Mouse (Mus musculus): ENCODE measurements at regions not wholly inside any gene's neighbourhood (a gene's known extent, or its start where the extent isn't known, plus 50 kb on each side); places are given as distances from the start of the nearest gene placed in this dataset.
A peak's percentile ranks its signal among the peaks of the same experiment; 100 is the strongest.

GRCm38 (mm10) chr4:33586615-33587451, 276.7 kb downstream of the Rngtt start:
- H3K4me1 ChIP-seq (ENCODE audit: control insufficient read depth, insufficient read depth, low read length), result peaks cover 4% of the 10 kb centered on the region; the same call in 1 of the 2 replicates
- H3K4me2 ChIP-seq (ENCODE audit: low read depth, low read length), result peak overlapping the region; percentile 33; the same call in 1 of the 2 replicates
- H3K9ac ChIP-seq (replicated peaks; ENCODE audit: low read length), result peak overlapping the region; percentile 26
- 0 out of 2 replicates have a peak overlapping the region, but pooled peaks have one; percentile 0 for H3K27ac ChIP-seq (replicated peaks; ENCODE audit: low read depth, low read length)
- H3K4me3 ChIP-seq (ENCODE audit: low read depth, low read length), result no peak overlapping the region
- no peaks in the 10 kb centered on the region for H3K9me3 ChIP-seq (replicated peaks; ENCODE audit: control insufficient read depth, low read length)
- no peaks in the 10 kb centered on the region for H3K36me3 ChIP-seq (replicated peaks; ENCODE audit: control insufficient read depth, insufficient read depth, low read depth, low read length)
- ATAC-seq (replicated peaks; ENCODE audit: insufficient number of reproducible peaks, low FRiP score, low TSS enrichment, low read depth), result peak; percentile 73
- peak; percentile 70 for DNase-seq (ENCODE audit: low spot score)
- H3K27me3 ChIP-seq (ENCODE audit: control insufficient read depth, insufficient read depth, low read length), result no peaks in the 10 kb centered on the region
- WGBS, result 7% methylated on average over 15 of the region's 15 CpGs

DNA sequence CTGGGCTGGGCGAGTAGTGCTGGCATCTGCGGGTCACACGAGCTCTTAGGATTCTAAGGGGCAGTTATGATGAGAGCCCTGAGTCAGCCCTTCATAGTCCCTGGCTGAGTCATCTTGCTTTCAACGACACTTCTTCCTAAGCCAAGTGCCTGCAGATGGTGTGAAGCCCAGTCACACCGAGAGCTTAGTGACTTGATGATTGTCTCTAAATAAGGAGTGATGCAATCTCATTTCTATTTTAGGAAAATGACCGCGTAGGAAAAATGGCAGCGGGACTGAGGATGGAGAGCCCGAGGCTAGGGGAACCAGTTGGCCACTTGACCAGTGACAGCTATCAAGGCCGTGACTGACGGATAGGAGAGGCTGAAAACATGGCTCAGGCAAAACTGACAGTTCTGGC, 277.6 kb downstream of the Rngtt start:
- no peak; the same call in 1 of the 2 replicates for ATAC-seq (replicated peaks; ENCODE audit: insufficient number of reproducible peaks, low FRiP score, low TSS enrichment, low read depth)
- Histone ChIP-seq H3K9me3 (replicated peaks; ENCODE audit: control insufficient read depth, low read length) (no peaks in the 10 kb centered on the region), H3K9ac (replicated peaks; ENCODE audit: low read length) (no peak overlapping the region), H3K27ac (replicated peaks; ENCODE audit: low read depth, low read length) (no peak overlapping the region), H3K4me3 (ENCODE audit: low read depth, low read length) (no peak overlapping the region), H3K4me1 (ENCODE audit: control insufficient read depth, insufficient read depth, low read length) (peaks cover 4% of the 10 kb centered on the region; the same call in 1 of the 2 replicates), H3K4me2 (ENCODE audit: low read depth, low read length) (no peak overlapping the region), H3K36me3 (replicated peaks; ENCODE audit: control insufficient read depth, insufficient read depth, low read depth, low read length) (no peaks in the 10 kb centered on the region), H3K27me3 (ENCODE audit: control insufficient read depth, insufficient read depth, low read length) (no peaks in the 10 kb centered on the region)
- DNase-seq (ENCODE audit: low spot score), result no peak
- 63% methylated on average over 11 of the region's 11 CpGs for WGBS

- WGBS, result 58% methylated on average over 5 of the region's 5 CpGs
- Histone ChIP-seq H3K27me3 (ENCODE audit: control insufficient read depth, insufficient read depth, low read length) (no peaks in the 10 kb centered on the region), H3K9me3 (replicated peaks; ENCODE audit: control insufficient read depth, low read length) (no peaks in the 10 kb centered on the region), H3K4me1 (ENCODE audit: control insufficient read depth, insufficient read depth, low read length) (peaks cover 4% of the 10 kb centered on the region; the same call in 1 of the 2 replicates), H3K27ac (replicated peaks; ENCODE audit: low read depth, low read length) (no peak overlapping the region), H3K9ac (replicated peaks; ENCODE audit: low read length) (no peak overlapping the region), H3K36me3 (replicated peaks; ENCODE audit: control insufficient read depth, insufficient read depth, low read depth, low read length) (no peaks in the 10 kb centered on the region), H3K4me2 (ENCODE audit: low read depth, low read length) (no peak overlapping the region), H3K4me3 (ENCODE audit: low read depth, low read length) (no peak overlapping the region)
- ATAC-seq (replicated peaks; ENCODE audit: insufficient number of reproducible peaks, low FRiP score, low TSS enrichment, low read depth) (no peak), DNase-seq (ENCODE audit: low spot score) (no peak)
Measured at GRCm38 (mm10) chr4:33588127-33588526, 278.0 kb downstream of the Rngtt start.

- Histone ChIP-seq H3K27me3 (ENCODE audit: control insufficient read depth, insufficient read depth, low read length) (no peaks in the 10 kb centered on the region), H3K9me3 (replicated peaks; ENCODE audit: control insufficient read depth, low read length) (no peaks in the 10 kb centered on the region), H3K36me3 (replicated peaks; ENCODE audit: control insufficient read depth, insufficient read depth, low read depth, low read length) (no peaks in the 10 kb centered on the region), H3K4me3 (ENCODE audit: low read depth, low read length) (no peak overlapping the region), H3K4me1 (ENCODE audit: control insufficient read depth, insufficient read depth, low read length) (peaks cover 4% of the 10 kb centered on the region; the same call in 1 of the 2 replicates), H3K9ac (replicated peaks; ENCODE audit: low read length) (no peak overlapping the region), H3K27ac (replicated peaks; ENCODE audit: low read depth, low read length) (no peak overlapping the region), H3K4me2 (ENCODE audit: low read depth, low read length) (no peak overlapping the region)
- DNase-seq (ENCODE audit: low spot score) (peak; percentile 38), ATAC-seq (replicated peaks; ENCODE audit: insufficient number of reproducible peaks, low FRiP score, low TSS enrichment, low read depth) (no peak; the same call in 1 of the 2 replicates)
- 8% methylated on average over 8 of the region's 8 CpGs for WGBS
Measured at GRCm38 (mm10) chr4:33589207-33589606, 279.1 kb downstream of the Rngtt start.

- Histone ChIP-seq H3K27ac (replicated peaks; ENCODE audit: low read depth, low read length) (no peak overlapping the region), H3K9me3 (replicated peaks; ENCODE audit: control insufficient read depth, low read length) (no peaks in the 10 kb centered on the region), H3K27me3 (ENCODE audit: control insufficient read depth, insufficient read depth, low read length) (no peaks in the 10 kb centered on the region), H3K4me1 (ENCODE audit: control insufficient read depth, insufficient read depth, low read length) (no peaks in the 10 kb centered on the region), H3K4me3 (ENCODE audit: low read depth, low read length) (no peak overlapping the region), H3K4me2 (ENCODE audit: low read depth, low read length) (no peak overlapping the region), H3K9ac (replicated peaks; ENCODE audit: low read length) (no peak overlapping the region), H3K36me3 (replicated peaks; ENCODE audit: control insufficient read depth, insufficient read depth, low read depth, low read length) (no peaks in the 10 kb centered on the region)
- 48% methylated on average over 11 of the region's 11 CpGs for WGBS
- no peak for ATAC-seq (replicated peaks; ENCODE audit: insufficient number of reproducible peaks, low FRiP score, low TSS enrichment, low read depth)
- no peak for DNase-seq (ENCODE audit: low spot score)
Measured at GRCm38 (mm10) chr4:33594997-33595657, 285.0 kb downstream of the Rngtt start.

- WGBS, result 76% methylated on average over 9 of the region's 9 CpGs
- Histone ChIP-seq H3K9ac (replicated peaks; ENCODE audit: low read length) (no peak overlapping the region), H3K36me3 (replicated peaks; ENCODE audit: control insufficient read depth, insufficient read depth, low read depth, low read length) (no peaks in the 10 kb centered on the region), H3K9me3 (replicated peaks; ENCODE audit: control insufficient read depth, low read length) (no peaks in the 10 kb centered on the region), H3K4me2 (ENCODE audit: low read depth, low read length) (no peak overlapping the region), H3K4me1 (ENCODE audit: control insufficient read depth, insufficient read depth, low read length) (no peaks in the 10 kb centered on the region), H3K27me3 (ENCODE audit: control insufficient read depth, insufficient read depth, low read length) (no peaks in the 10 kb centered on the region), H3K27ac (replicated peaks; ENCODE audit: low read depth, low read length) (no peak overlapping the region), H3K4me3 (ENCODE audit: low read depth, low read length) (no peak overlapping the region)
- no peak for DNase-seq (ENCODE audit: low spot score)
- ATAC-seq (replicated peaks; ENCODE audit: insufficient number of reproducible peaks, low FRiP score, low TSS enrichment, low read depth), result no peak
Measured at GRCm38 (mm10) chr4:33595763-33596162, 285.7 kb downstream of the Rngtt start.

- H3K36me3 ChIP-seq (replicated peaks; ENCODE audit: control insufficient read depth, insufficient read depth, low read depth, low read length), result no peaks in the 10 kb centered on the region
- 84% methylated on average over 1 of the region's 1 CpGs for WGBS
- H3K27me3 ChIP-seq (ENCODE audit: control insufficient read depth, insufficient read depth, low read length), result no peaks in the 10 kb centered on the region
- no peak overlapping the region for H3K4me3 ChIP-seq (ENCODE audit: low read depth, low read length)
- ATAC-seq (replicated peaks; ENCODE audit: insufficient number of reproducible peaks, low FRiP score, low TSS enrichment, low read depth), result no peak
- H3K27ac ChIP-seq (replicated peaks; ENCODE audit: low read depth, low read length), result no peak overlapping the region
- no peak overlapping the region for H3K4me2 ChIP-seq (ENCODE audit: low read depth, low read length)
- no peak overlapping the region for H3K9ac ChIP-seq (replicated peaks; ENCODE audit: low read length)
- DNase-seq (ENCODE audit: low spot score), result no peak
- no peaks in the 10 kb centered on the region for H3K9me3 ChIP-seq (replicated peaks; ENCODE audit: control insufficient read depth, low read length)
- no peaks in the 10 kb centered on the region for H3K4me1 ChIP-seq (ENCODE audit: control insufficient read depth, insufficient read depth, low read length)
Measured at GRCm38 (mm10) chr4:33599966-33600365, 289.9 kb downstream of the Rngtt start.

DNA sequence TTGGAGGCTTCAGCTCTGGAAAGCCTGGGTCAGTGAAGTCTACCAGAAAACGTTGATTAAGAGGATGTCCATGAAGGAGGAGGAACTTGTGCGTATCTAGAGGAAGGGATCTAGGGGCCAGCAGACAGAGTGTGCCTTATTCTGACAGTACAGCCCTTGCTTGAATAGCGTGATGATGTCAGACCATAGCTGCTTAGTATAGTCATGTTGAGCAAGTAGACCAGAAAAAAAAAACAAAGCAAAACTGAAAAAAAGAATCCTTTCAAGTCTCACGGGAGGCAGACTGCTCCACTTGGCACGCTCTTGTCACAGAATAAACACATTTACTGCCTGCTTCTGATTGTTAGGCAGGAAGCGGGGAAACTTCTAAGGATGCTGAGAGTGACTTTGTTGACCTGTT, 290.7 kb downstream of the Rngtt start:
- H3K27ac ChIP-seq (replicated peaks; ENCODE audit: low read depth, low read length), result no peak overlapping the region
- ATAC-seq (replicated peaks; ENCODE audit: insufficient number of reproducible peaks, low FRiP score, low TSS enrichment, low read depth) (no peak), DNase-seq (ENCODE audit: low spot score) (no peak)
- H3K4me3 ChIP-seq (ENCODE audit: low read depth, low read length), result no peak overlapping the region
- WGBS, result 60% methylated on average over 6 of the region's 6 CpGs
- no peaks in the 10 kb centered on the region for H3K36me3 ChIP-seq (replicated peaks; ENCODE audit: control insufficient read depth, insufficient read depth, low read depth, low read length)
- H3K9me3 ChIP-seq (replicated peaks; ENCODE audit: control insufficient read depth, low read length), result no peaks in the 10 kb centered on the region
- no peak overlapping the region for H3K9ac ChIP-seq (replicated peaks; ENCODE audit: low read length)
- H3K27me3 ChIP-seq (ENCODE audit: control insufficient read depth, insufficient read depth, low read length), result no peaks in the 10 kb centered on the region
- H3K4me1 ChIP-seq (ENCODE audit: control insufficient read depth, insufficient read depth, low read length), result no peaks in the 10 kb centered on the region
- no peak overlapping the region for H3K4me2 ChIP-seq (ENCODE audit: low read depth, low read length)
